8 mouse cellular contexts compared by ENCODE assay signal in the genomic region with DNA sequence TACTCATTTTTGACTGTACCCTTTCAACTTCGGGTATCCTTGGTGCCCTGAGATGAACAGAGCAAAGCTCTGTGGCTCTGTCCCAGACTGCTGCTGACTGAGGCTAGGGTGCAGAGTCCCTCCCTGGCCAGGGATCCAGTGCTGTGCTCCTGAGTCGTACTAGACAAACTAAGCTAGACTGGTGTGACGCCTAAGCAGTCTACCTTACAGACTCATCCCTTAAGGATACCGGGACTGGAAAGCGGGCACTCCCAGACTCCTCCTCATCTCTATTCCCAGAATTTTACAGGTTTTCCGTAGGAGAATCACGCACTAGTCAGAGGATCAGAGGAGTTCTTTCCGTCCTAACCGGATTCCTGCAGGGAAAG. TPM values are rescaled to one million over a fixed set of nuclear protein-coding genes. Genes with fewer than 3 reads are reported as not detected.
A peak's percentile ranks its signal among the peaks of the same experiment; 100 is the strongest.
DNase-seq lines count a peak whose midpoint lies in the region; ATAC-seq lines count a peak whose summit lies in the region.

No protein-coding gene starts in this region.

- DNase-seq in kidney, adult 18-20 months: peak; percentile 8
- no peak for DNase-seq in kidney, adult 11 months
- DNase-seq in kidney, postnatal 25 days: peak; percentile 16 to 42
- peak; percentile 70 for DNase-seq in neural tube, embryonic 10.5 days (ENCODE audit: extremely low spot score, low spot score)
- DNase-seq in ovary, postnatal 14 days (ENCODE audit: low spot score): no peak
- DNase-seq in urinary bladder, postnatal 25 days (ENCODE audit: low spot score): no peak
- DNase-seq in lung, postnatal 36 days: no peak

- ATAC-seq in erythroid progenitor cell, adult 5-6 weeks (replicated peaks; ENCODE audit: low FRiP score, poor library complexity, severe bottlenecking): peak; percentile 45; the same call in 1 of the 2 replicates

RNA-seq across cellular contexts. Expression of gene Car3, which starts 0.7 kb away (rescaled TPM):
- 0.72 and 3.8 TPM in 2 replicates for total RNA-seq in erythroid progenitor cell, adult 5-6 weeks (2015; ENCODE audit: low replicate concordance)
- total RNA-seq in erythroid progenitor cell, adult 5-6 weeks (2017; ENCODE audit: low replicate concordance): not detected in 2 replicates

RNA-seq across cellular contexts. Expression of gene Car2, which starts 23.4 kb away (rescaled TPM):
- 2,420 and 2,713 TPM in 2 replicates for total RNA-seq in erythroid progenitor cell, adult 5-6 weeks (2015; ENCODE audit: low replicate concordance)
- total RNA-seq in erythroid progenitor cell, adult 5-6 weeks (2017; ENCODE audit: low replicate concordance): 2,109 and 2,592 TPM in 2 replicates

RNA-seq across cellular contexts. Expression of gene Car1, which starts 54.5 kb away (rescaled TPM):
- total RNA-seq in erythroid progenitor cell, adult 5-6 weeks (2015; ENCODE audit: low replicate concordance): 824 and 870 TPM in 2 replicates
- 216 and 245 TPM in 2 replicates for total RNA-seq in erythroid progenitor cell, adult 5-6 weeks (2017; ENCODE audit: low replicate concordance)

Comparison
In these comparisons a context has a peak if more than half of its experiments do, and no peak if none do; other contexts are left out.
1. DNase-seq: peak in kidney, adult 18-20 months (single experiment), kidney, postnatal 25 days (2 of 2) and neural tube, embryonic 10.5 days (single experiment); none in kidney, adult 11 months (single experiment), ovary, postnatal 14 days (single experiment), urinary bladder, postnatal 25 days (single experiment) and lung, postnatal 36 days (single experiment).